Mouse (Mus musculus): ENCODE data around the gene Padi2. TPM values are rescaled to one million over a fixed set of nuclear protein-coding genes. Genes with fewer than 3 reads are reported as not detected.

Padi2 gene
- polyA plus RNA-seq, 1 experiment from 2014 or later, result 0.95 TPM

- WGBS, result 96% methylated on average over 14 of the region's 14 CpGs
- Histone ChIP-seq H3K4me3 (ENCODE audit: low read depth, low read length) (no peak overlapping the region), H3K27ac (ENCODE audit: low read depth, low read length) (no peak overlapping the region), H3K4me1 (ENCODE audit: control insufficient read depth, insufficient read depth, low read length) (no peaks in the 10 kb centered on the region), H3K36me3 (ENCODE audit: control insufficient read depth, insufficient read depth, low read length) (no peaks in the 10 kb centered on the region), H3K9ac (replicated peaks; ENCODE audit: low read depth, low read length) (no peak overlapping the region), H3K9me3 (ENCODE audit: control insufficient read depth, low read length) (peaks cover 7% of the 10 kb centered on the region; the same call in 1 of the 2 replicates), H3K27me3 (ENCODE audit: control insufficient read depth, insufficient read depth, low read length) (no peaks in the 10 kb centered on the region), H3K4me2 (ENCODE audit: low read depth, low read length) (no peak overlapping the region)
- ATAC-seq (ENCODE audit: low read depth), result no peak
Measured at GRCm38 (mm10) chr4:140891525-140892162, 14.5 kb upstream of the Padi2 start.

GRCm38 (mm10) chr4:140892163-140892530 lies 14.0 kb upstream of the Padi2 start:
- H3K27ac ChIP-seq (ENCODE audit: low read depth, low read length), result no peak overlapping the region

GRCm38 (mm10) chr4:140904776-140905425 lies 1.2 kb upstream of the Padi2 start:
- Histone ChIP-seq H3K27me3 (ENCODE audit: control insufficient read depth, insufficient read depth, low read length) (peaks cover 8% of the 10 kb centered on the region; the same call in 1 of the 2 replicates), H3K9me3 (ENCODE audit: control insufficient read depth, low read length) (no peaks in the 10 kb centered on the region)

More at GRCm38 (mm10) chr4:140892163-140892530, 14.0 kb upstream of the Padi2 start:
- H3K4me1 ChIP-seq (ENCODE audit: control insufficient read depth, insufficient read depth, low read length), result no peaks in the 10 kb centered on the region
- H3K9ac ChIP-seq (replicated peaks; ENCODE audit: low read depth, low read length), result no peak overlapping the region
- no peak overlapping the region for H3K4me3 ChIP-seq (ENCODE audit: low read depth, low read length)
- H3K27me3 ChIP-seq (ENCODE audit: control insufficient read depth, insufficient read depth, low read length), result no peaks in the 10 kb centered on the region
- no peaks in the 10 kb centered on the region for H3K36me3 ChIP-seq (ENCODE audit: control insufficient read depth, insufficient read depth, low read length)
- WGBS, result 64% methylated on average over 1 of the region's 1 CpGs
- ATAC-seq (ENCODE audit: low read depth), result no peak
- H3K4me2 ChIP-seq (ENCODE audit: low read depth, low read length), result no peak overlapping the region
- H3K9me3 ChIP-seq (ENCODE audit: control insufficient read depth, low read length), result peaks cover 7% of the 10 kb centered on the region; the same call in 1 of the 2 replicates

GRCm38 (mm10) chr4:140905426-140905871 lies 695 bp upstream of the Padi2 start:
- 12% methylated on average over 11 of the region's 11 CpGs for WGBS
- Histone ChIP-seq H3K4me2 (ENCODE audit: low read depth, low read length) (peak overlapping the region; percentile 74; the same call in 1 of the 2 replicates), H3K9me3 (ENCODE audit: control insufficient read depth, low read length) (no peaks in the 10 kb centered on the region), H3K27me3 (ENCODE audit: control insufficient read depth, insufficient read depth, low read length) (peaks cover 8% of the 10 kb centered on the region; the same call in 1 of the 2 replicates), H3K9ac (replicated peaks; ENCODE audit: low read depth, low read length) (no peak overlapping the region), H3K4me1 (ENCODE audit: control insufficient read depth, insufficient read depth, low read length) (0 out of 2 replicates have a peak, but pooled peaks cover 4% of the 10 kb centered on the region), H3K4me3 (ENCODE audit: low read depth, low read length) (peak overlapping the region; percentile 33), H3K27ac (ENCODE audit: low read depth, low read length) (no peak overlapping the region), H3K36me3 (ENCODE audit: control insufficient read depth, insufficient read depth, low read length) (no peaks in the 10 kb centered on the region)
- ATAC-seq (ENCODE audit: low read depth), result peak; percentile 25; the same call in 1 of the 2 replicates

More at GRCm38 (mm10) chr4:140904776-140905425, 1.2 kb upstream of the Padi2 start:
- Histone ChIP-seq H3K9ac (replicated peaks; ENCODE audit: low read depth, low read length) (no peak overlapping the region), H3K27ac (ENCODE audit: low read depth, low read length) (no peak overlapping the region), H3K4me1 (ENCODE audit: control insufficient read depth, insufficient read depth, low read length) (0 out of 2 replicates have a peak, but pooled peaks cover 4% of the 10 kb centered on the region), H3K4me2 (ENCODE audit: low read depth, low read length) (no peak overlapping the region), H3K36me3 (ENCODE audit: control insufficient read depth, insufficient read depth, low read length) (no peaks in the 10 kb centered on the region), H3K4me3 (ENCODE audit: low read depth, low read length) (no peak overlapping the region)
- 56% methylated on average over 14 of the region's 14 CpGs for WGBS
- no peak for ATAC-seq (ENCODE audit: low read depth)

- no peak overlapping the region for H3K27ac ChIP-seq (ENCODE audit: low read depth, low read length)
- no peaks in the 10 kb centered on the region for H3K9me3 ChIP-seq (ENCODE audit: control insufficient read depth, low read length)
- no peak overlapping the region for H3K4me3 ChIP-seq (ENCODE audit: low read depth, low read length)
- peaks cover 8% of the 10 kb centered on the region; the same call in 1 of the 2 replicates for H3K27me3 ChIP-seq (ENCODE audit: control insufficient read depth, insufficient read depth, low read length)
- H3K4me1 ChIP-seq (ENCODE audit: control insufficient read depth, insufficient read depth, low read length), result 0 out of 2 replicates have a peak, but pooled peaks cover 7% of the 10 kb centered on the region
- WGBS, result 58% methylated on average over 11 of the region's 11 CpGs
- ATAC-seq (ENCODE audit: low read depth), result no peak
- H3K36me3 ChIP-seq (ENCODE audit: control insufficient read depth, insufficient read depth, low read length), result no peaks in the 10 kb centered on the region
- no peak overlapping the region for H3K4me2 ChIP-seq (ENCODE audit: low read depth, low read length)
- H3K9ac ChIP-seq (replicated peaks; ENCODE audit: low read depth, low read length), result no peak overlapping the region
Measured at GRCm38 (mm10) chr4:140906827-140907280, 710 bp downstream of the Padi2 start.

- Histone ChIP-seq H3K9me3 (ENCODE audit: control insufficient read depth, low read length) (no peaks in the 10 kb centered on the region), H3K4me3 (ENCODE audit: low read depth, low read length) (no peak overlapping the region), H3K9ac (replicated peaks; ENCODE audit: low read depth, low read length) (no peak overlapping the region), H3K27me3 (ENCODE audit: control insufficient read depth, insufficient read depth, low read length) (peaks cover 8% of the 10 kb centered on the region; the same call in 1 of the 2 replicates), H3K4me2 (ENCODE audit: low read depth, low read length) (no peak overlapping the region), H3K27ac (ENCODE audit: low read depth, low read length) (no peak overlapping the region), H3K36me3 (ENCODE audit: control insufficient read depth, insufficient read depth, low read length) (no peaks in the 10 kb centered on the region), H3K4me1 (ENCODE audit: control insufficient read depth, insufficient read depth, low read length) (0 out of 2 replicates have a peak, but pooled peaks cover 7% of the 10 kb centered on the region)
- no peak for ATAC-seq (ENCODE audit: low read depth)
- WGBS, result 61% methylated on average over 12 of the region's 12 CpGs
Measured at GRCm38 (mm10) chr4:140907306-140908024, 1.3 kb downstream of the Padi2 start.

GRCm38 (mm10) chr4:140908627-140909026 lies 2.5 kb downstream of the Padi2 start:
- WGBS, result 72% methylated on average over 5 of the region's 5 CpGs
- Histone ChIP-seq H3K4me1 (ENCODE audit: control insufficient read depth, insufficient read depth, low read length) (0 out of 2 replicates have a peak, but pooled peaks cover 7% of the 10 kb centered on the region), H3K4me2 (ENCODE audit: low read depth, low read length) (no peak overlapping the region), H3K36me3 (ENCODE audit: control insufficient read depth, insufficient read depth, low read length) (no peaks in the 10 kb centered on the region), H3K27me3 (ENCODE audit: control insufficient read depth, insufficient read depth, low read length) (peaks cover 8% of the 10 kb centered on the region; the same call in 1 of the 2 replicates), H3K9ac (replicated peaks; ENCODE audit: low read depth, low read length) (no peak overlapping the region), H3K9me3 (ENCODE audit: control insufficient read depth, low read length) (no peaks in the 10 kb centered on the region), H3K27ac (ENCODE audit: low read depth, low read length) (no peak overlapping the region), H3K4me3 (ENCODE audit: low read depth, low read length) (no peak overlapping the region)
- ATAC-seq (ENCODE audit: low read depth), result no peak

GRCm38 (mm10) chr4:140909536-140909935 lies 3.4 kb downstream of the Padi2 start:
- H3K4me3 ChIP-seq (ENCODE audit: low read depth, low read length), result no peak overlapping the region
- no peaks in the 10 kb centered on the region for H3K9me3 ChIP-seq (ENCODE audit: control insufficient read depth, low read length)
- WGBS, result 79% methylated on average over 4 of the region's 4 CpGs
- H3K4me2 ChIP-seq (ENCODE audit: low read depth, low read length), result no peak overlapping the region
- H3K4me1 ChIP-seq (ENCODE audit: control insufficient read depth, insufficient read depth, low read length), result 0 out of 2 replicates have a peak, but pooled peaks cover 7% of the 10 kb centered on the region
- no peaks in the 10 kb centered on the region for H3K36me3 ChIP-seq (ENCODE audit: control insufficient read depth, insufficient read depth, low read length)
- peaks cover 8% of the 10 kb centered on the region; the same call in 1 of the 2 replicates for H3K27me3 ChIP-seq (ENCODE audit: control insufficient read depth, insufficient read depth, low read length)
- ATAC-seq (ENCODE audit: low read depth), result no peak
- H3K27ac ChIP-seq (ENCODE audit: low read depth, low read length), result no peak overlapping the region
- H3K9ac ChIP-seq (replicated peaks; ENCODE audit: low read depth, low read length), result no peak overlapping the region
